Mouse (Mus musculus): ENCODE data around the gene Ppp4c.

DNA sequence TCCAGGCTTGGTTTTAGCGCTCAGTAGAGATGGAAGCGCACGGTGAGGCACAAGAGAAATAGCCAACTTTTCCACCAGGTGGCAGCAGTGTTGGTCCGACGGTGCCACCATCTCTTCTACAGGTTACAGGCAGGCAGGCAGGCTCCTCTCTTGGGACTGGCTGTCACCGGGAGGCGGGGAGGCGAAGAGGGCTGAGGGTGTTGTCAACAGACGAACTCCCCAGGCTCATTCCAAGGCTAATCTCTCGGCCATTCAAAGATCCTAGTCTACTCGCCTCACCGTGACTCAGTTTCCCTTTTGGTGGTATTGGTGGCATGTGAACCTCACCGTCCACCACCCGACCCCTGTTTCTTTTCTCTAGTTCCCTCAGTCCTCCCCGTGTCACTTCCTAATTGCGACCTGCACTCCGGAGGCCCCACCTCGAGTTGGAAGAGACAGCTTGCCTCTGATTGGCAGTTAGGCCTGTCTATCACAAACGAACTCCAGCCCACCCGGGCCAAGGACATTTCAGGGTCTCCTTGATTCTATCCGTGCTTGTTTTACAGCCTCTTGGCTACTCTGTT is 39.8 kb upstream of the Ppp4c start:
- TF ChIP-seq CTCF (IDR thresholded peaks at IDR 0.05; ENCODE audit: extremely low read depth, insufficient read depth, insufficient read length, insufficient replicate concordance) (peak; percentile 86; the same call in 1 of the 2 replicates), POLR2A (IDR thresholded peaks at IDR 0.05; ENCODE audit: low read depth, low read length) (no peak)

Measured in spleen, adult 2 months (tissue).